Mouse (Mus musculus): ENCODE data around the gene Aatk.

GRCm38 (mm10) chr11:119973789-119974188, 73.2 kb downstream of the Aatk start:
- TF ChIP-seq FLI1 (IDR thresholded peaks at IDR 0.05; ENCODE audit: low read length): no peak
- TF ChIP-seq GATA1 (IDR thresholded peaks at IDR 0.05; ENCODE audit: borderline replicate concordance, low read length): no peak
